Mouse (Mus musculus): ENCODE measurements at regions not wholly inside any gene's neighbourhood (a gene's known extent, or its start where the extent isn't known, plus 50 kb on each side); places are given as distances from the start of the nearest gene placed in this dataset.

GRCm38 (mm10) chrX:61119499-61119898 is 65.9 kb downstream of the Cdr1 start:
- DNase-seq, result peak; percentile 48

- no peak for DNase-seq
Measured at GRCm38 (mm10) chrX:61117368-61117767, 68.0 kb downstream of the Cdr1 start.

GRCm38 (mm10) chrX:61116010-61116447 is 69.3 kb downstream of the Cdr1 start:
- peak; percentile 18 for DNase-seq
